Mouse (Mus musculus) adrenal gland (tissue): ENCODE measurements around the gene Pnmal1.

Source experiments
- intact Hi-C: fragments of 180-260 bp; cut with DNase I; formaldehyde crosslinking; loops from one replicate; pipeline ENCODE4 v1.15.1; 2025
- long read RNA-seq, 2 experiments: library from polyadenylated mRNA; unstranded; transcript quantifications; one replicate each; pipeline ENCODE4 v2.0.0; 2020; ENCODE audit warnings: borderline replicate concordance in 1 of 2; ENCODE audit not compliant: insufficient replicate concordance in 1 of 2

Gene Pnmal1
- long read RNA-seq, experiment 1, full-length matches to known transcripts, result 2 of 3 reads
- long read RNA-seq, experiment 1, partial matches to known transcripts, result 1 of 3 reads
- long read RNA-seq, experiment 1, other reads (novel, unspliced or antisense), result 0 of 3 reads
- long read RNA-seq, experiment 2, full-length matches to known transcripts, result 7 of 13 reads
- long read RNA-seq, experiment 2, partial matches to known transcripts, result 1 of 13 reads
- long read RNA-seq, experiment 2, other reads (novel, unspliced or antisense), result 5 of 13 reads

- intact Hi-C loops, result no loop called here
Measured at GRCm38 (mm10) chr7:16959539-16960187, at the start of gene Pnmal1. TSS of gene Pnmal1 (plus strand) at chr7:16959679.

GRCm38 (mm10) chr7:16909909-16910308, 49.6 kb upstream of the Pnmal1 start:
- intact Hi-C loops, result loop anchor here (5.0 kb wide), 1 partner anchor 38 kb away; no protein-coding TSS in a partner anchor

GRCm38 (mm10) chr7:16911904-16912303, 47.6 kb upstream of the Pnmal1 start:
- intact Hi-C loops, result loop anchor here (5.0 kb wide), 1 partner anchor 40 kb away; no protein-coding TSS in a partner anchor

- intact Hi-C loops, result loop anchor here (5.0 kb wide), 1 partner anchor 40 kb away; no protein-coding TSS in a partner anchor
Measured at GRCm38 (mm10) chr7:16912360-16912759, 47.1 kb upstream of the Pnmal1 start.

GRCm38 (mm10) chr7:16913806-16914452, 45.5 kb upstream of the Pnmal1 start:
- intact Hi-C loops, result loop anchor here (1.0 to 5.0 kb wide), 2 partner anchors 18 to 42 kb away; no protein-coding TSS in a partner anchor

GRCm38 (mm10) chr7:16914453-16915343, 44.8 kb upstream of the Pnmal1 start:
- intact Hi-C loops, result loop anchor here (5.0 kb wide), 1 partner anchor 42 kb away; no protein-coding TSS in a partner anchor

DNA sequence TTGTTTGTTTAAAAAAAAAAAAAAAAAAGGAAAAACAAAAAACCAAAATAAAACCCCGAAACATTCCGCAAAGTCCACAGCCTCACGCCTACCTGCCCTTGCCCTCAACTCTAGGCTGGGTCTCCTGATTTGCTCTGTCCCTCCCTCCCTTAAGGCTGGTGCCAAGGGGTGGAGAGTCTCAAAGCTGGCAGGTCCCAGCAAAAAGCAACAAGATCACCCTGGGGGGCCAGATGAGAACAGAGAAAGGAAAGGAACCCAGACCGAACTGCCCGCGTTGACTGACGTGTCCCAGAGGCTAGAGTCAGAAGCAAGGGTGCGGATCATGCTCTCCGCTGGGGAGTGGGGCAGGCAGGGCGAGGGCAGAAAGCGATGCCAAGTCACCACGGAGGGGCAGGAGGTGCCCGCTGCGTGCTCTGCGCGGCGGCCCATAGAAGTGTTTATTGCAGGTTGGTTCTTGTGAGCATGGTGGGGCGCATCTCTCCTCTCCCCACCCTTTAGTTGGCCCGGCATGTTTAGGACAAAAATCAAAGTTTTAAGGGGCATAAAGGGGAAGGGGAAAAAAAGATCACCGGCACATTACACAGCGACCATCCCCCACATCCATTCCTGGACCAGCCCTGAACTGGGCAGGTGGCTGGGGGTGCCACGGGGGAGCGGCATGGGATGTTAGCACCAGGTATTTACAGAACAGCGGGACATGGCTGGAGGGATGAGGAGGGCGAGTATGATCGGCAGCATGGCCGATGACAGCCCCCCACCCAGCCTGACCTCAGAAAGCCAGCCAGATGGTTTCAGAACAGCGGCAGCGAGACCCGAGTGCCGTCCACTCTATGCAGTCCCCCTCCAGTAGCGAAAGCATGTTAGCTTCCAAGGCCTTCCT, 43.8 kb upstream of the Pnmal1 start:
- intact Hi-C loops, result no loop called here

GRCm38 (mm10) chr7:16916342-16917265, 42.9 kb upstream of the Pnmal1 start:
- intact Hi-C loops, result no loop called here

DNA sequence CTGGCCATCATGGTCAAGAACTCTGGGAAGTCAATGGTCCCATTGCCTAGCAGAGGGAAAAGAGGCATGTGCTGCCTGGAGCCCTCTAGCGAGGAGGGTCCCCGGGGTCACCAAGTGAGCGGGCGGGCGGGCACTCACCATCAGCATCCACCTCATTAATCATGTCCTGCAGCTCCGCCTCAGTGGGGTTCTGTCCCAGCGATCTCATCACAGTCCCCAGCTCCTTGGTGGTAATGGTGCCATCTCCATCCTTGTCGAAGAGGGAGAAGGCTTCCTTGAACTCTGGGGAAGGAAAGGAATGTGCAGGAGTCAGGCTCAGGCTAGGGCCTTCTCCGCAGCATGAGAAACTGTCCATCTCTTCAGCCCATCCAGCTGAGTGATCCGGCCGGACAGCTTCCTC, 42.0 kb upstream of the Pnmal1 start:
- intact Hi-C loops, result no loop called here

DNA sequence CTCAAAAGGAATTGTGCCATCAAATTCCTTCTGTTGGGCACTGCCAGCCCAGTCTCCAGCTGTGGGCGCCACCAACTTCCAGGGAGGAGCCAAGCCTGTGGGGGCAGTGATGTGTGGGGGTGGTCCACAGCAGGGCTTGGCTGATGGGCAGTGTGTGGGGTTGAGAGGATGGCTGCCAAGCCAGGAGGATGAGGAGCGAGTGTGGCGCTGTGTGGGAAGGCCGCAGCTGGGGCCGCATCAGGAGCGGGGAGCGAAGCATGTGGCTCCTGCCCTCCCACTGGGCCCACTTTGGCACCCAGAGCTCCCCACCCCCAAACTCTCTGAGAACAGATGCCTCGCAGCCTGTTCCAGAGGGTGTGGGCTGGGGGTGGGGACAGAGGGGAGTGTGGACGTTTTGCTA, 41.5 kb upstream of the Pnmal1 start:
- intact Hi-C loops, result no loop called here

DNA sequence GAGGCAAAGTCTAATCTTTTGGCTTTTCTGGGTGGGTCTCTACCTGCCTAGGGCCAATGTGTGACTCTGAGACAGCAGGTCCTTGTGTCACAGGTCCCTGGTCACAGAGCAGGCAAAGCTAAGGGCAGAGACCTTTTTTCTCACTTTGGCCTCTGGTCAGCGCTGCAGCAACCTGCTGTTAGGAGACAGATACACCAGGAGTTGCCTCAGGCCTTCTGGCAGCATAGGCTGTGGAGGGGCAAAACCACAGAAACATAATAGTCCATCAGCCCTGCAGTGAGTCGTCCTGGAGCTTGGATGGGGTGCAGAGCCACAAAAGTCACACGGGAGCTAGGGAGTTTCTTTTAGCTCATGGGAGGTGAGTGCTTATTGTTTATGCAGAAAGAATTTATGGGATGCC, 40.8 kb upstream of the Pnmal1 start:
- intact Hi-C loops, result no loop called here

GRCm38 (mm10) chr7:16919395-16920149, 39.9 kb upstream of the Pnmal1 start:
- intact Hi-C loops, result no loop called here

DNA sequence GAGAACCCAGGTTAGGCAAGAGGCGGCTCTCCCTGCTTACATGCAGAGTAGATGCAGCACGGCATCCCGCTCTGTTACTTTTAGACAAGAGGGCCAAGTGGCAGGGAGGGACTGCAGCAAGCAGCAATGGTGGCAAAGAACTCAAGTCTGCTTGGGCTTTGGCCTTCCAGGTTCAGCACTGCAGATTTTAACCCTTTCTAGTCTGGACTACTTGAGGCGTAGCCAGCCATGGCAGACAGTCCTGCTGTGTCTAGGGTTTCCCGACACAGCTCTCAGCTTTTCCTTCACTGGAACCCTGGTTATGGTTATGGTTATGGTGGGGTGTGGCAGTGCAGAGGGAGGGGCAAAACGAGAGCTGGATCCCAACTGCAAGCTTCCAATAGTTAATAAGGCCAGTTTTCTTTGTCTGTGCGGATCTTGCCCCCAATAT, 39.3 kb upstream of the Pnmal1 start:
- intact Hi-C loops, result no loop called here

GRCm38 (mm10) chr7:16920818-16921791, 38.4 kb upstream of the Pnmal1 start:
- intact Hi-C loops, result no loop called here

GRCm38 (mm10) chr7:16921881-16922335, 37.6 kb upstream of the Pnmal1 start:
- intact Hi-C loops, result no loop called here

- intact Hi-C loops, result no loop called here
Measured at GRCm38 (mm10) chr7:16922360-16922973, 37.0 kb upstream of the Pnmal1 start.
